Mouse (Mus musculus) adrenal gland, postnatal 25 days (tissue): ENCODE results near the gene Cfap97d1. TPM values are rescaled to one million over a fixed set of nuclear protein-coding genes. Genes with fewer than 3 reads are reported as not detected.

ENCODE experiments used
- DNase-seq: peaks from one replicate; pipeline ENCODE4 v3.0.0; 2021; ENCODE audit warnings: mixed read lengths
- total RNA-seq: library from RNA; stranded (reverse); gene quantifications from 2 replicates; pipeline ENCODE4 v1.2.3, GENCODE M21; 2021

The Cfap97d1 gene
- total RNA-seq, 1 experiment from 2014 or later: not detected

DNA sequence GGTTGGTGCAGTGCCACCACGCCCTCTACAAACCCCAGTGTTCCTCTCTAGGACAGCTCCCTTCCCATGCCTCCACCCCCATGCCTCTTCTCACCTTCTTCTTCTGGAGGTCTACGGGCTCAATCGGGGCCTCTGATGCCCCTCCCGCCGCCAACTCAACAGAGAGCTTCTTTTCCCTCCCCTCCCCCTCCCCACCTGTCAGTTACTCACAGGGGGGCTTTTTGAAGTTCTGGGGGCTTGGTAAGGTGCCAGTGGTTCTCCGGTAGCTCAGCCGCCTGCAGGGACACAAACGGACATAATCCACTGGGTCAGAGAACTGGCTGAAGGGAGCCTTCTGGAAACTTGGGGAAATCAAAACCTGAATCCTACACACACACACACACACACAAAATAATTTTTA, 27.4 kb downstream of the Cfap97d1 start:
- DNase-seq: no peak

DNA sequence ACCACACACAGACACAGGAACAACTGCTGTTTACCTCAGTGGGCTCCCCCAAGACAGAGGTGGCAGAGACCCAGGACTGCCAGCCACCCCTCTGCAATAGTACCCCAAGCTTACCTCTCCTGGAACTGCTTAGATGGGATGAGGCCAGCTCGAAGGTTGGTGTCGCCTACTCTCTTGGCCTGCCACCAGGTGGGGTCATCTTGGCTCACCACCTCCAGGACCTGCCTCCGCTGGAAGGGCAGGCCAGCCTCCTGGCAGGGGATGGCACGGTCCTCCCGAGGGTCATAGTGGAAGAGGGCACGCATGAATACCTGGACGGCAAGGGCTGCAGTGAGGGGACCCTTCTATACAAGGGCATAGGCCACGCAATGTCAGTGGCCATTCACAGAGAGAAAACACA, 29.1 kb downstream of the Cfap97d1 start:
- DNase-seq: no peak

DNA sequence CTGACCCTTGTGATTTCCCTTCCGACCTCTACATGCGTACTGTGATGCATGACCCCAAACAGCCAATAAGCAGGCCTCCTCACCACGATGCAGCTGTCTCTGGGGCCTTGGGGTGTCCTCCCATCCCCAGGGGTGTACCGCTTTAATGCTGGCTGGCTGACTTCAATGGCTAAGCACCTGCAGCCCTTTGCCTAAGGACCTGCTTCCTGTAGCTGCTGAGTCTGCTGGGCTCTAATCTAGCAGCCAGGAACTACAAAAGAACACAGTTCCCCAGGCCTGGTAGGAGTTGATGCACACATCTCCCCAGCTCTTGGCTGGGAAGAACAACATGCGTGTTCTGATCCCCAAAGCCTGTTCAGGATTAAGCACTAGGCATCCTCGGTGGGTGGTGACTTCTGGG, 31.4 kb downstream of the Cfap97d1 start:
- no peak for DNase-seq

DNA sequence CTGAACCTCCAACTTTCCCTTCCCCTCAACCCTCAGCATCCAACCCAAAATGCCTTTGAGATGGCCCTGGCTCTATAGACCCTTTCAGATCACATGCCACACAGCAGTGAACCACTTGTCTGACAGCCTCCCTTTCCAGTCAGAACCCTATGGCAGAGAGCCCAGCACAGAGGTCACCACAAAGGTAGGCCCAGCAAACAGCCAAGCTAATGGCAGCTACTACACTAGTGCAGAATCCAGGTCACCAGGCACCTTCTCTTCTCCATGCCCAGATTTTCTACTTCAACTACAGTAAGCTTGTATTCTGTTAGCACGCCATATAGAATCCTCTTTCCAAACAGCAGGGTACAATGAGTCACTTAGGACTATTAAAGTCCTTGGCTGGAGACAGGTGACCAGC, 32.1 kb downstream of the Cfap97d1 start:
- no peak for DNase-seq

DNA sequence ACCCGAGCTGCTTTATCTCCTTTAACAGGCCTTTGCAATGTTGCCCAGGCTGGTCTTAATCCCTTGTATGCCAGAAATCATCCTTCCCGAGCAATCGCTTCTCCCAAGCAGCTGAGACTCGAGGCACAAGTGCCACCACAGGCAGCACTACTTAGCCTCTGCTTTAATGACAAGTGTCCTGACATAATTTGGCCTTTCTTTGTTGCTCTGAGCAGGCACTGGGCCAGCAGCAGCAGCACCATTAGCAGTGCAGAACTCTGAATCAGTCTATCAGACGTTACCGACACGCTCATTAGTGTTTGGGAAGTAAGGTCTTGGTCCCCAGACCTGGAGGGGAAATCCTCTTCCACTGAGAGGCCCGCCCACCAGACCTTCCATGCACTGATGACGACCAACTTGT, 35.7 kb downstream of the Cfap97d1 start:
- DNase-seq: no peak

DNA sequence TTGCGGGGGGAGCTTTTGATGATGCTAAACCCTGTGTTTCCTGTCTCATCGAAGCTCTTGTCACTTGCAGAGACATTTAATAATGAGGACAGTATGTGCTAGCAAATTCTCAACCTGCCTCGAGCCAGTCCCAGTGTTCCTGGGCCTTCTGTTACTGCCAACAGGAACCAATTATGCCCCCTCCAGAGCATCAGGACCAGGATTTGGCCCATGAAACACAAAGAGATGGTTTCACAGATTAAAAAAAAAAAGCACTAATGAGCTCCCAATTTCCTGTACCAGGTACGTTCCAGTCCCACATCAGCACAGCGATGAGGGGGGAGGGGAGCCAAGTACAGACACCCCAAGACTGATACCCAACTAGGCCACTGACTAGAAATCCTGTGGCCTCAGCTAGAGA, 37.1 kb downstream of the Cfap97d1 start:
- DNase-seq: no peak

DNA sequence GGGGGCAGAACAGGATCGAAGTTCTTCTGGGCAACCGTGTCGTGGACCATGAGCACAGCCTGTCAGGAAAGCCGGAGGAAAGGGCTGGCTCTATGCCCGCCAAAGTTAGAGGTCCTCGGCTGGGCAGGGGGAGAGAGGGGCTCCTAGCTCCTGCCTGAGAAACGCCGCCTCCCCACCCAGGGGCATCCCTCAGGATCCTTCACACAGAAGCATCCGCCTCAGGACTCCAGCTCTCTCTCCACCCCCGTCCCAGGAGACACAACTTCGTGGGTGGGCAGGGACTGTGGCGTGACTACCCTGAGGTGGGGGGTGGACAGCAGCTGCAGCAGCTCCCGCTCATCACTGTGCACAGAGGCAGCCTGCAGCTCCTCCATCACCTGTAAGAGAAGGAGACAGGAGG, 39.3 kb downstream of the Cfap97d1 start:
- DNase-seq: no peak

DNA sequence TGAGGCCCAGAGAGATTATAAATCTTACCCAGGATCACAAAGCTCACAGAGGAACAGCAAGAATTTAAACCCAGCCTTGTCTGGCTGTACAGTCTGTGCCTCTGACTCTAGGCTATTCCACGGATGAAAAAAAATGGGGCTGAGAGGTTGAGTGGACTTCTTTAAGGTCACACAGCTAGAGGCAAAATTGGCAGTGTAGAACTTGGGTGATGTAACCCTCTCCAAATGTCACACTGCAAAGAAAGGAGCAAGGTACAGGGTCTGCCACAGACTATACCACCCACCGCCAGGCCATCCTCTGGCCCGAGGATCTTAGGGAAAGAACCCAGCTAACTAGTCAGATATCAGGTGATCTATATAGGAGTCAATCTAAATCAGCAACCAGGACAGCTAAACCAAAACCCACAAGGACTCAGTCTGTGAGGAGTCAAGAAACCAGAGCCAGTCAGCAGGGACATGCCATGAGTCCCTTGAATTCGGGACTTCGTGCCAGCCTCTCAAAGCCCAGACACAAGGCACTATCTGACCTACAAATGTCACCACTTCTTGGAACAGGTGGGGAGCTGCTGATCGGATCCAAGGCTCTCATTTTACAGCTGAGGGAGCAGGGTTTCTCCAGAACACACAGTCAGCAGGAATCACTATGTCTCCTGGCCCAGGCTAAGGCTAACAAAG, 40.1 kb downstream of the Cfap97d1 start:
- no peak for DNase-seq

DNA sequence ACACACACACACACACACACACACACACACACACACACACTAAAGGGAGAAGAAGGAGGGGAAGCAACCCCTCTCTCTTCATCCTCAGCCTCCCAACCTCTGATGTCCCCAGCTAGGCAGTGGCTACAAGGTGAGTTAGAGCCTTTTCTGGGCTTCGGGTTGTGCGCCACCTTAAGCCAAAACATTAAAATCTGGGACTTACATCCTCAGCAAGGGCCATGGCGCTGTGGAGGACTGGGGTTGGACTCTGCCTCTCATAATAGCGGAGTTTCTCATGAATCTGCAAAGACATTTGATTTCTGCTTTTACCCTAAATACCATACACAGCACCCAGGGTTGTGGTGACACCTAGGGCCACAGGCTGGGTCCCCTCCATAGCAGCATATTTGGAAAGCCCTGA, 40.8 kb downstream of the Cfap97d1 start:
- DNase-seq: no peak

DNA sequence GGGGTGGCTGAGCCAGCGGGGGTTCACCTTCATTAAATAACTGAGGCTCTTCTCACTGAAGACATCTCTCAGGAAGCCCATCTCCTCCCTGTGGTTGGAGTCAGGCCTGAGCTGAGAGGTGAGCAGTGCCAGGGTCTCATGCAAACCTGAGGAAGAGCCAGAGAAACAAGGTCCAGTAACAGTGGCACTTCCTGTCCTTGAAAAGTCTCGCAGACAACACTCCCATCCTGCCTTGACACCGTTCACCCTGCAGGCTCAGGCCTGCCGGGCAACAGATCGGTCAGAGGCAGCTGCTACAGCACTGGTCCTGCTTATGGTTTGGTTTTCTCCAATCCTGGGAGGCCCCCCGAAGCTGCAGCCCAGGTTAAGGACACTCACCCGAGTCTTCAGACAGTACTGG, 41.3 kb downstream of the Cfap97d1 start:
- no peak for DNase-seq

DNA sequence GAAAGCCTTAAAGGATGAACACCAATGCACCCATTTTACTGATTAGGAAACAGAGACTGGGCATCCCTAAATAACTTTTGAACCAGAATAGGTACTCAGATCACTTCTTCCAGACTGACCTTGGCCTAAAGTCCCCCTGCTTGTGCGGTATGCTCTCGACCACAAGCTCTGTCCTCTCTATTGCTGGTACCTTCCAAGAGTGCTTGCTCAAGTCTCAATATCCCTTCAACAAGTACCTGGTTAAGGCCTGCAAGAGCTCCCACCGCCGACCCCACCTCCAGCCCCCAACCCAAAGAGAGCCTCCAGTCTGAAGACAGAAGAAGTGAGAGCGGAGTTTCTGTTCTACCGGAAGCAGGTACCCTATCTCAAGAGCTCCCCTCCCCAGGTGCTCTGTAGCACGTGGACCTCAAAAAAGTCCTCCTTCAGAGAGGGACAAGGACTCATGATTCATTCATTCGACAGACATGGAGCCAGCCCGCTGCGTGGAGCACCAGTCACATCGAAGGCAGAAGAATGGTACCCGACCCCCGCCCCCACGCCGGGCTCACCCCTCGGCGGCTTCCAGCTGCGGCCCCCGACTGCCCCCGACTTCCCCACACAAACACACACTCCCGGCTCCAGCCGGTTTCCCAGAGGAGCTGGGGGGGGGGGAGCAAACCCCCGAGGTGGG, 42.0 kb downstream of the Cfap97d1 start:
- DNase-seq: peak; percentile 34

DNA sequence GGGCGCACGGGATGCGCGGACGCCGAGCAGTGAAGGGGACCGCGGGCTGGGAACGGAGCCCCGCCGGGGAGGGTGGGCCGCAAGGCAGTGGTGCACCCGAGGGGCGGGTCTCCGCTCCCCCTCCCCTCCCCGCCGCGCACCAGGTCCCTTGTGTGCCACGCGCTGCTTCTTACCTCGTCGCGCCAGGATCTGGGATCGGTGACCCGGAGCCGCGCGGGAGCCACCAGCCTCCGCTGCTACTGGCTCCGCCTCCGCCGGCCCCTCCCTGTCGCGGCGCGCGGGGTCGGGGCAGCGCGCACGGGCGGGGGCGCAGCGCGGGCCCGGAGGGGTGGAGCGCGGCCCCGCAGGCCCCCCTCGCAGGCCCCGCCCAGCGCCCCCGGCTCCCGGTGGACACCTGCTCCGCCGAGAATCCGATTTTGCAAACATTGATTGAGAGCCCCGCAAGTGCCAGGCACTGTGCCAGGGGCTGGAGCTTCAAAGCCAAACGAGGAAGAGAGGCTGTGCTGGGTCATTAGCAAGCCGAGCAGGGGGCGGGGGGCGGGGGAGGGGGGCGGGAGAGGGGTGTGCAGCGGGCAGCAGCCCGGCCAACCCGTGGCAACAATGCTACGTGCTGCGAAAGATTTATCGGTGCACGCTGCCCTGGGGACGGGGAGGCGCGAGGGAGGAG, 42.7 kb downstream of the Cfap97d1 start:
- peak; percentile 79 for DNase-seq

DNA sequence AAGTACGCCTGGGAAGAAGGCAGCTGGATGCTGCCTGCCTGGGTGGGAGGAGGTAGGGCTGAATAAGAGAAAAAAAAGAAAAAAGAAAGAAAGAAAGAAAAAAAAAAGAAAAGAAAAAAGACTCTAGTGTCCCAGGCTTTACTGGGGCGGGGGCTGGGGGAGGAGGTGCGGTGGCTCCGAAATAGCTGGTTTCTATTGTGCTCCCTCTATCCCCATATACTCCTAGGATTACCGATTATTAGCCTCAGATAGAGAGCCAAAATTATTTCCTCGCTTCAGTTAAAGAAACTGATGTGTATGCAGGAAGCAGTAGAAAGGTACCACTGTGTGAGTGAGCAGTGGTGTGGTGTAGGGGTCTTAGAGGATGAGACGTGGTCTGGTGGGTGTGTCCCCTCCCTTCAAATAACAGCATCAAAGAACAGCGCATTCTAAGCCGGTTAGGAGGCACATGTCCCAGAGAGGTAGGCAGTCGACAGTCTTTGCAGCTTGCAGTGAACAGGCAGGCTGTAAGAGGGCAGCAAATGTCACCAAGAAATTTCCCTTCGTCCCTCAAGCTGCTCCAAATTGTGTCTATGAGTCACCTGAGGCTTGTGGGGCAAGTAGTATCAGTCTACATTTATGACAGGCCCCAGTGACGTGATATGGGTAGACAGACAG, 43.4 kb downstream of the Cfap97d1 start:
- DNase-seq: no peak

DNA sequence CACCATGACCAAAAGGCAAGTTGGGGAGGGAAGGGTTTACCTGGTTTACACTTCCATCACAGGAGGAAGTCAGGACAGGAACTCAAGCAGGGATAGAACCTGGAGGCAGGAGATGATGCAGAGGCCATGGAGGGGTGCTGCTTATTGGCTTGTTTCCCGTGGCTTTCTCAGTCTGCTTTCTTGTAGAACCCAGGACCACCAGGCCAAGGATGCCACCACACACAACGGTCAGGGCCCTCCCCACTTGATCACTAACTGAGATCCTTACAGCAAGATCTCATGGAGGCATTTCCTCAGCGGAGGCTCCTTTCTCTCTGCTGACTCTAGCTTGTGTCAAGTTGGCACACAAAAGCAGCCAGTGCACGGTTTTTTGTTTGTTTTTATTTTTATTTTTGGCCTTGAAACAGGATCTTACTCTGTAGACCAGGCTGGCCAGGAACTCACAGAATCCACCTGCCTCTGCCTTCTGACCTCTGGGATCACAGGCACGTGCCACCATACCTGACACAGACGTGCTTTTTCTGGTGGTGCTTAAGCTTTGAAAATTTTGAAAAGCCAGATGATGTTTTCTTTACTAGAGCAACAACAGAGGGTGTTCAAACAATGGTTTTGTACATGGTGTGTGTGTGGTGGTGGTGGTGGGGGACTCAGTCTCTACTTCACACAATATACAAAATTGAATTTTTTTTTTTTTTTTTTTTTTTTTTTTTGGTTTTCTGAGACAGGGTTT, 44.2 kb downstream of the Cfap97d1 start, which contains the start of gene Mpp3:
TSS of gene Mpp3 (minus strand) at position 375 of the 730 bp plus-strand sequence.
- no peak for DNase-seq

DNA sequence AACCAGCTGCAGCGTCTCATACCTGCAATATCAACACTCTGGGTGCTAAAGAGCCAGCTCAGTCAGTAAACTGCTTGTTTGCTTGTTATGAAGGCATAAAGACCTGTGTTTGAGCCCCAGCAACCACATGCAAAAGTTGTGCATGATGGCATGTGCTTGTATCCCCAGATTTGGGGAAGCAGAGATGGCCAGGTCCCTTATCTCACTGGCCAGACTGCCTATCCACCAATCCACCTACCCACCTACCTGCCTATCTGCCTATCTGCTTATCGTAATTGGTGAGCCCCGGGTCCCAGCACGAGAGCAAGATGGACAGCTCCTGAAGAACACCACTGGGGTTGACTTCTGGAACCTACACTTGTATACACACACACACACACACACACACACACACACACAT, 45.2 kb downstream of the Cfap97d1 start:
- DNase-seq: no peak

DNA sequence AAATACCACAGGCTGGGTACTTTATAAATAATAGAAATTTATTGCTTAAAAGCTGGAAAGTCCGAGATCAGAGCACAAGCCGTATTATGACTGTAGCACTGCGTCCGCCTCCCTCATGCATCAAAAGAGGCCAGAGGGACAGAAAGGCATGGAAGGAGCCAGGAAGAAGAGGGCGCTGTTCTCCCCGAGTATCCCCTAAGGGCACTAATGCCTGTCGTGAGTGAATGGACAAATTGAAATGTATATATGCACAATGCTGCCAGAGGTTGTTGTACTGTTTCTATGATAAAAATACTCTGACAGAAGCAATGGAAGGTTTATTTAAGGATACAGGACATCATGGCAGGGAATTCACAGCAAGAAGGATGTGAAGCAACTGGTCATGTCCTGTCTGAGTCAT, 45.9 kb downstream of the Cfap97d1 start:
- DNase-seq: no peak

DNA sequence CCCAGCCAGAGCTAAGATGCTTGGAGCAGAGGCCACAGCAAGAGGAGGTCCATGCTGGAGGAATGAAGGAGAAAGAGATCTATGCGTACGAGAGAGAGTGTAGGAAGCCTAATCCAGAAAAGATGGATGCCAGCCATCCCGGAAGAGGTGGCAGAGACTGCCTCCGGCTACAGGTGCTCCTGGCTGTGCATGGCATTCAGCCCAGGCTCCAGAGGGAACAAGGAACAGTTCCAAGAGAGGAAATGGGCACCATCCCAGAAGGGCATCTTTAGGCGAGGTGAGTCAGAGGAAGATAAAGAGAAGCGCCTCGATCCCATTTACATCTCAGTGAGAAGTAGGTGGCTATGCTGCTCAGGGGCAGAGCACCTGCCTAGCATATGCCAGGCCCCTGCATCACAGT, 47.1 kb downstream of the Cfap97d1 start:
- no peak for DNase-seq

DNA sequence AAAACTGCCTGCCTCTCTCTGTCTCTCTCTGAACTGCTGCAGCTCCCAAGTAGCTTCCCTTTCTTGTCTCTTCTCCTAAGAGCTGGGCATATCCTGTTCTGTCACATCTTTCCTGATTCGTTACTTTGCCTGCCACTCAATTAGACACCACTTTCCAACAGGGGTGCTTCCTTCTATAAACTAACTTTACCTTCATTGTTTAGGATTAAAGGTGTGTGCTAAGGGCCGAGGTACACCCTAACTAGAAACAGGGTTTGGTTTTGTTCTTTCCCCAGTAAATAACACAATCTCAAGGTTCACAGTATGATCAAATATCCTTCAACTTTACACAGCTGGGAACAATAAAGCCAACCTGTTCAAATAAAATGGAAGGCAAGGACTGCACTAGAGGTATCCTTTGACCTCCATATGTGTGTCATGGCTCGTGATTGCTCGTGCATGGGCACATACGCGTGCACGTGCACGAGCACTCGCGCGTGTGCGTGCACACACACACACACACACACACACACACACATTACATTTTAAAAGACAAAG, 49.0 kb downstream of the Cfap97d1 start:
- DNase-seq: no peak

DNA sequence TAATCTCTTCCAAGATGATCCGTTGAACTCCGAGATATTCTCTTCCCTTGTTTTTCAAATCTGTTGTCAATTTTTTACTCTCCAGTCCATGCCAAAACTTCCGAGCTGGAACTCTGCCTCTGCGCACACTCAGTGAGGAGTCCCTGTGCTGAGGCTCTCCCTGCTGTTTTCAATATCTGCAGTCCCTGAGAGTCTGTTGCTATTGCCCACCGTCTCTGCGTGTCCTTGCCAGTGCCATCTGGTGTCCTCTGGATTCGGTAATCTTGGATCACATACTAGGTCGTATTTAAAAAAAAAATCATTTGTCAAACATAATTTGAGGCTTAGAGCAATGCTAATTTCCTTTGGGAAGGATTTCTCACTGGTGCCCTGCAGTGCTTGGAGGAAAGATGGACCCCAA, 50.8 kb downstream of the Cfap97d1 start:
- DNase-seq: no peak

DNA sequence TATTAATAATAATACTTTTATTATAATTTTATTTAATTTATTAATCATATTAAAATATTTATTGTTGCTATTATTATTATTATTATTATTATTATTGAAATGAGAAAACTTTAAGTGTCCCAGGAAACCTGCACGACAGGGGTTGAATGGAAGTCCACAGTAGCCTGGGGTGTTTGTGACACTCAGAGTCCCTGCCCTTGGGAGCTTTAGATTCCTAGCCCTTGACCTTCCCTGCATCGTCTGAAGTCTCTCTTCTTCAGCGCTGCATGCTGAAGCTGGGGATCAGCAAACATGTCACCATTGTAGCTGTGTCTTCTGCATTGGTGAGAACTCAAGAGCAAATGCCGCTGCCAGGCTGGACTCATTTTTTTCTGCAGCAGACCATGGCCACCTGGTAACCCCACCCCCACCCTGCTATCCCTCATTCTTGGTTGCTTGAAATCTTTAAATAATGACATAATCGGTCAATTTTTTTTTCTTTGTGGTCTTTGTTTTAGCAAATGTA, 51.4 kb downstream of the Cfap97d1 start:
- DNase-seq: no peak

DNA sequence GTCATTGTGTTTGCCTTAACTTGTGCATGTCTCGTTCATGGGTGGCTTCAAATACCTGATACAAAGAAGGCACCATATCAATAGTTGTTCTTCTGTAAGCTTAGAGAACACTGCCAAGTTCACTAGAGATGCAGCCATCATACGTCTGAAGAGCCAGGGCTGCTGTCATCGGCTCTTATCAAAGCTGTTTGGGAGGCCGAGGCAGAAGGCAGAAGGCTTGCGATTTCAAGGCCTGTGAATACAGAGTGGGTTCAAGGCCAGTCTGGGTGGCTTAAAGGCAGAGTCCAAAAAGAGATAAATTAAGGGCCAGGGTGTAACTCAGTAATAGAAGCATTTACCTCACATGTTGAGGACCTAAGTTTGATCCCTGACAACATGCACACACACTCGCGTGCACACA, 52.3 kb downstream of the Cfap97d1 start:
- DNase-seq: no peak

DNA sequence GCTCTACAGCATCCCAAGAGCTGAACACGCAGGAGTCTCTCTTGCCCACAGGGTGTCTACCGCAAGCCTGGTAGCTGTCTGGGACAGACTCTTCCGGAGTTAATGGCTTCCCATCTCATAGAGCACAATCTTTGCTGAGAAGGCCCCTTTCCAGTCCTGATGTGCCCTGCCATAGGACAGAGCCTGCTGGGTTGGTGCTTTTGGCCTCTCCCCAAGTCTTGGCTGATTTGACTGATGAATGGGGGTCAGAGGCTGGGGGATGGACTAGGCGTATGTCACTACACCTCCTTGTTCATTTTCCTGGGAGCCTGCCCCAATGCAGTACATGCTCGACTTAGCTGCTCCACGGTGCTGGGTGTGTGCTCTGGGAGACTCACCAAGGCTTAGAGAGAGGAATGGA, 53.7 kb downstream of the Cfap97d1 start:
- DNase-seq: no peak
